Mouse (Mus musculus) stomach, postnatal 0 days (tissue): ENCODE data around the gene Olfr1489. TPM values are rescaled to one million over a fixed set of nuclear protein-coding genes. Genes with fewer than 3 reads are reported as not detected.
"Not testable (repeated sequence)": the region's sequence is repeated elsewhere in the genome, so short reads cannot be mapped to it uniquely, and the experiment has no call there.

Source experiments
- ATAC-seq: fragments of 200-750 bp; cut with Nextera tagmentation; 2 replicates; pipeline ENCODE4 v1.8.0; 2017; ENCODE audit not compliant: low FRiP score, low TSS enrichment
- DNase-seq: peaks from one replicate; pipeline ENCODE4 v3.0.0-alpha.2; 2016; ENCODE audit warnings: low spot score
- H3K27ac ChIP-seq: fragments of 300-500 bp; sonication (generic); replicated peaks from 2 replicates; pipeline ENCODE4 v1.5.1; 2014; ENCODE audit warnings: mild to moderate bottlenecking, control low read depth
- H3K27me3 ChIP-seq: fragments of 300-500 bp; sonication (generic); 2 replicates; pipeline ENCODE4 v1.6.1; 2014; ENCODE audit warnings: low read length; ENCODE audit not compliant: control insufficient read depth, insufficient read depth
- H3K36me3 ChIP-seq: fragments of 300-500 bp; sonication (generic); 2 replicates; pipeline ENCODE4 v1.6.1; 2014; ENCODE audit warnings: low read length, mixed read lengths; ENCODE audit not compliant: control insufficient read depth, insufficient read depth
- H3K4me1 ChIP-seq: fragments of 300-500 bp; sonication (generic); replicated peaks from 2 replicates; pipeline ENCODE4 v1.6.1; 2014; ENCODE audit warnings: antibody characterized with exemption; ENCODE audit not compliant: control insufficient read depth, insufficient read depth
- H3K4me2 ChIP-seq: fragments of 300-500 bp; sonication (generic); replicated peaks from 2 replicates; pipeline ENCODE4 v1.6.1; 2014; ENCODE audit warnings: low read depth, mild to moderate bottlenecking, control low read depth, moderate library complexity
- H3K4me3 ChIP-seq: fragments of 300-500 bp; sonication (generic); 2 replicates; pipeline ENCODE4 v1.5.1; 2014; ENCODE audit warnings: low read depth, low read length, control low read depth
- H3K9ac ChIP-seq: fragments of 300-500 bp; sonication (generic); 2 replicates; pipeline ENCODE4 v1.6.1; 2014; ENCODE audit warnings: mild to moderate bottlenecking, low read length, control low read depth, mixed read lengths
- H3K9me3 ChIP-seq: fragments of 300-500 bp; sonication (generic); 2 replicates; pipeline ENCODE4 v1.6.1; 2016; ENCODE audit warnings: low read length; ENCODE audit not compliant: control insufficient read depth
- CTCF ChIP-seq: IDR thresholded peaks from 2 replicates; pipeline ENCODE4 v1.5.1; 2016; ENCODE audit warnings: antibody characterized with exemption, low read depth, mild to moderate bottlenecking, moderate library complexity
- EP300 ChIP-seq: optimal IDR thresholded peaks from 2 replicates; pipeline ENCODE3; 2016; ENCODE audit warnings: antibody characterized with exemption
- WGBS: fragments of 180-500 bp; shearing (Covaris S2); extraction: QIAGEN DNeasy Blood & Tissue Kit; methylation state at CpG from one replicate; pipeline ENCODE4 v1.1.7; 2014; 5-methylcytosine and 5-hydroxymethylcytosine counted together
- microRNA-seq: library from miRNA; unstranded; fragments of <30 nt; microRNA quantifications from one replicate; pipeline ENCODE4, GENCODE M21; 2016
- polyA plus RNA-seq: library from polyadenylated mRNA; unstranded; fragments of >200 nt; fragmentation: Nextera tagmentation; extraction: Ambion mirVana; gene quantifications from 2 replicates; pipeline ENCODE4 v1.2.1, GENCODE M21; 2015

Gene Olfr1489
- polyA plus RNA-seq, result 0.01 TPM in 1 of 2 replicates, not detected in the other

DNA sequence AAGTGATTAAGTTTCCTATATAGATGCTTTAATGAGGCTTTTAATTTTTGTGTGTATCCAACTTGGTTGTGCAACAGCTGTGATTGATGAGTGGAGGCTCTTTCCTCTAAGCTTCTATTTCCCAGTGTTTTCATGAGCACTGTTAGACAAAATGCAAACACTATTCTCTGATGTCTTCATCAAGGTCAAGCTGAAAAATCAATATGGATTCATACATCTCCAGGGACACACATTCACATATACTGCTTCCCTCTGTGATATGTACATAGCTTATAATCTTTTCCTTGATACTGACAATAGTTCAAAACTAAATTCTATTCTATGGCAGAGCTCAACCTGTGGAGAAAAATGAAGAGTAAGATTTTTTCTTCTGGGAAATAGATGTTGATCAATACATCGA lies at the start of gene Olfr1489:
Gene Olfr1489 (plus strand): TSS at position 301 of the 400 bp plus-strand sequence.
- Histone ChIP-seq H3K27me3 (no peaks in the 10 kb centered on the region), H3K9me3 (no peaks in the 10 kb centered on the region), H3K27ac (no peak within 1 kb of the TSS), H3K4me2 (no peak within 1 kb of the TSS), H3K36me3 (no peaks in the 10 kb centered on the region), H3K9ac (no peak within 1 kb of the TSS), H3K4me1 (no peaks in the 10 kb centered on the region), H3K4me3 (no peak within 1 kb of the TSS)
- TF ChIP-seq EP300 (no peak), CTCF (no peak)
- no peak for ATAC-seq
- 90% methylated on average over 1 of the region's 1 CpGs for WGBS
- DNase-seq, result no peak

DNA sequence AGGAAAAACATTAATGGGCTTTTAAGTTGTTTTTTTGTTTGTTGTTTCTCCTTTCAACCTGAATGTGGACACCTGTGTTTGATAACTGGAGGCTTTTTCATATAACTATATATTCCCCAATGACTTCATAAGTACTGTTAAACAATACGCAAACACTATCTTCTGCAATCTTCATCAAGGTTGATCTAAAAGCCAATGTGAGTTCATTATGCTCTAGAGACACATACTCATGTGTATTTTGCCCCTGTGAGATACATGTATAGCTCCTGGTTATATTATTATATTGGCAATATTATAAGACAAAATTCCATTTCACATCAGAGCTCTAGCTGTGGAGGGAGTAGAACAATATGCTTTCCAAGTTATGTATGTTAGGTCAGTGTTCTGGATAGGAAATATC lies 48.2 kb upstream of the Olfr1489 start, which contains the start of gene Olfr1484:
Gene Olfr1484 (plus strand): TSS at position 301 of the 400 bp plus-strand sequence.
- WGBS, result 84% methylated on average over 1 of the region's 1 CpGs
- Histone ChIP-seq H3K27me3 (no peaks in the 10 kb centered on the region), H3K9me3 (no peaks in the 10 kb centered on the region), H3K4me1 (no peaks in the 10 kb centered on the region), H3K36me3 (no peaks in the 10 kb centered on the region), H3K4me3 (no peak within 1 kb of the TSS), H3K4me2 (no peak within 1 kb of the TSS), H3K9ac (no peak within 1 kb of the TSS), H3K27ac (no peak within 1 kb of the TSS)
- TF ChIP-seq EP300, result no peak
- no peak for TF ChIP-seq CTCF
- no peak for DNase-seq
- ATAC-seq, result no peak

DNA sequence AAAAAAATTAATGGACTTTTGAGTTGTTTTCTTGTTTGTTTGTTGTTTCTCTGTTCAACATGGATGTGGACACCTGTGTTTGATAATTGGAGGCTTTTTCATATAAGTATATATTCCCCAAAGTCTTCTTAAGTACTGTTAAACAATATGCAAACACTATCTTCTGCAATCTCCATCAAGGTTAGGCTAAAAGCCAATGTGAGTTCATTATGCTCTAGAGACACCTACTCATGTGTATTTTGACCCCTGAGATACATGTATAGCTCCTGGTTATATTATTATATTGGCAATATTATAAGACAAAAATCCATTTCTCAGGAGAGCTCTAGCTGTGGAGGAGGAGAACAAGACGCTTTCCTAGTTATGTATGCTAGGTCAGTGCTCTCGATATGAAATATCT lies 14.3 kb upstream of the Olfr1489 start, which contains the start of gene Olfr1487:
Gene Olfr1487 (plus strand): TSS at position 301 of the 400 bp plus-strand sequence.
- H3K9ac ChIP-seq, DNase-seq, H3K36me3 ChIP-seq, H3K4me2 ChIP-seq, H3K4me1 ChIP-seq, H3K27me3 ChIP-seq, ATAC-seq, H3K27ac ChIP-seq, H3K4me3 ChIP-seq, H3K9me3 ChIP-seq: not testable (repeated sequence)
- 77% methylated on average over 2 of the region's 2 CpGs for WGBS

GRCm38 (mm10) chr19:13650791-13651190 lies 19.4 kb downstream of the Olfr1489 start, which contains the start of gene Olfr1490:
Gene Olfr1490 (plus strand): TSS chr19:13651091.
- Histone ChIP-seq H3K9me3 (no peaks in the 10 kb centered on the region), H3K27ac (no peak within 1 kb of the TSS), H3K4me1 (no peaks in the 10 kb centered on the region), H3K9ac (no peak within 1 kb of the TSS), H3K36me3 (no peaks in the 10 kb centered on the region), H3K4me3 (no peak within 1 kb of the TSS), H3K27me3 (no peaks in the 10 kb centered on the region), H3K4me2 (no peak within 1 kb of the TSS)
- no peak for ATAC-seq
- no peak for DNase-seq
- no peak for TF ChIP-seq CTCF
- TF ChIP-seq EP300, result no peak
- WGBS, result 63% methylated on average over 1 of the region's 1 CpGs

Small RNAs within 50 kb of the gene (microRNA-seq; reads per million reads assigned to microRNA genes)
- not detected for gene Gm22323
- gene Gm23931, result not detected

Other genes with a start within 250 kb of the Olfr1489 start
- gene Olfr1469, start 223.8 kb upstream of the Olfr1489 start, polyA plus RNA-seq, result not detected in 2 replicates
- not detected in 2 replicates for gene Olfr1471, start 188.2 kb upstream of the Olfr1489 start, polyA plus RNA-seq
- gene Olfr1472, start 175.5 kb upstream of the Olfr1489 start, polyA plus RNA-seq, result not detected in 2 replicates
- gene Olfr1474, start 162.1 kb upstream of the Olfr1489 start, polyA plus RNA-seq, result not detected in 2 replicates
- gene Olfr1475, start 151.4 kb upstream of the Olfr1489 start, polyA plus RNA-seq, result not detected in 2 replicates
- not detected in 2 replicates for gene Olfr1477, start 131.1 kb upstream of the Olfr1489 start, polyA plus RNA-seq
- gene Olfr1480, start 103.7 kb upstream of the Olfr1489 start, polyA plus RNA-seq, result not detected in 2 replicates
- gene Olfr1484, start 48.1 kb upstream of the Olfr1489 start, polyA plus RNA-seq, result not detected in 2 replicates
- gene Olfr1487, start 14.2 kb upstream of the Olfr1489 start, polyA plus RNA-seq, result not detected in 2 replicates
- gene Olfr1490, start 19.5 kb downstream of the Olfr1489 start, polyA plus RNA-seq, result not detected in 2 replicates
- gene Olfr1491, start 65.6 kb downstream of the Olfr1489 start, polyA plus RNA-seq, result not detected in 2 replicates
- gene Olfr1493-ps1, start 91.7 kb downstream of the Olfr1489 start, polyA plus RNA-seq, result not detected in 2 replicates
- not detected in 2 replicates for gene Olfr1494, start 108.1 kb downstream of the Olfr1489 start, polyA plus RNA-seq
- gene Olfr1495, start 133.0 kb downstream of the Olfr1489 start, polyA plus RNA-seq, result not detected in 2 replicates
- not detected in 2 replicates for gene Olfr1496, start 146.3 kb downstream of the Olfr1489 start, polyA plus RNA-seq
- gene Olfr1497, start 166.6 kb downstream of the Olfr1489 start, polyA plus RNA-seq, result not detected in 2 replicates
- not detected in 2 replicates for gene Olfr1499, start 187.8 kb downstream of the Olfr1489 start, polyA plus RNA-seq
- 0.05 TPM in 1 of 2 replicates, not detected in the other for gene Olfr1500, start 198.9 kb downstream of the Olfr1489 start, polyA plus RNA-seq
- gene Olfr1501, start 219.1 kb downstream of the Olfr1489 start, polyA plus RNA-seq, result 0.02 TPM in 1 of 2 replicates, not detected in the other
- not detected in 2 replicates for gene Olfr1502, start 230.2 kb downstream of the Olfr1489 start, polyA plus RNA-seq